Mouse (Mus musculus): ENCODE data around the gene Mettl26.

The Mettl26 gene

GRCm38 (mm10) chr17:25837076-25837410 lies 37.8 kb upstream of the Mettl26 start, which contains the start of gene Rhbdl1:
Gene Rhbdl1, minus strand, starts transcription at chr17:25837295.
- peak in 1 of 2 experiments; percentile 62 for DNase-seq (ENCODE audit: low spot score in 2 of 2)

- no peak for DNase-seq (ENCODE audit: low spot score in 2 of 2)
Measured at GRCm38 (mm10) chr17:25837533-25837932, 37.3 kb upstream of the Mettl26 start.

- no peak for DNase-seq (ENCODE audit: low spot score in 2 of 2)
Measured at GRCm38 (mm10) chr17:25838904-25839303, 36.0 kb upstream of the Mettl26 start.

GRCm38 (mm10) chr17:25839455-25840235 lies 35.2 kb upstream of the Mettl26 start:
- DNase-seq (ENCODE audit: low spot score in 2 of 2) = no peak

GRCm38 (mm10) chr17:25840519-25840918 lies 34.4 kb upstream of the Mettl26 start:
- no peak for DNase-seq (ENCODE audit: low spot score in 2 of 2)

- DNase-seq (ENCODE audit: low spot score in 2 of 2) = no peak
Measured at GRCm38 (mm10) chr17:25841117-25841880, 33.6 kb upstream of the Mettl26 start, which contains the start of gene Gm20683. Gene Gm20683, minus strand, starts transcription at chr17:25841763.

- no peak for DNase-seq (ENCODE audit: low spot score in 2 of 2)
Measured at GRCm38 (mm10) chr17:25842509-25842908, 32.4 kb upstream of the Mettl26 start.

GRCm38 (mm10) chr17:25843122-25843521 lies 31.8 kb upstream of the Mettl26 start:
- DNase-seq (ENCODE audit: low spot score in 2 of 2) = no peak

- DNase-seq (ENCODE audit: low spot score in 2 of 2) = no peak
Measured at GRCm38 (mm10) chr17:25843636-25844395, 31.1 kb upstream of the Mettl26 start.

GRCm38 (mm10) chr17:25844396-25844901 lies 30.4 kb upstream of the Mettl26 start, which contains the start of gene Rhot2:
Gene Rhot2, minus strand, starts transcription at chr17:25844851.
- DNase-seq (ENCODE audit: low spot score in 2 of 2) = peak; percentile 86 to 97

GRCm38 (mm10) chr17:25860229-25860628 lies 14.6 kb upstream of the Mettl26 start:
- no peak for DNase-seq (ENCODE audit: low spot score in 2 of 2)

- DNase-seq (ENCODE audit: low spot score in 2 of 2) = peak; percentile 81 to 92
Measured at GRCm38 (mm10) chr17:25860832-25861703, 13.8 kb upstream of the Mettl26 start, which contains the start of gene Wdr90. Gene Wdr90, minus strand, starts transcription at chr17:25861501.

GRCm38 (mm10) chr17:25861704-25862612 lies 12.9 kb upstream of the Mettl26 start:
- no peak for DNase-seq (ENCODE audit: low spot score in 2 of 2)

GRCm38 (mm10) chr17:25863681-25864080 lies 11.2 kb upstream of the Mettl26 start:
- DNase-seq (ENCODE audit: low spot score in 2 of 2) = no peak

GRCm38 (mm10) chr17:25864311-25864710 lies 10.6 kb upstream of the Mettl26 start:
- no peak for DNase-seq (ENCODE audit: low spot score in 2 of 2)

- DNase-seq (ENCODE audit: low spot score in 2 of 2) = no peak
Measured at GRCm38 (mm10) chr17:25865288-25865687, 9.6 kb upstream of the Mettl26 start.

GRCm38 (mm10) chr17:25866172-25866571 lies 8.7 kb upstream of the Mettl26 start:
- DNase-seq (ENCODE audit: low spot score in 2 of 2) = no peak

GRCm38 (mm10) chr17:25867509-25867835 lies 7.4 kb upstream of the Mettl26 start:
- no peak for DNase-seq (ENCODE audit: low spot score in 2 of 2)

GRCm38 (mm10) chr17:25867836-25868600 lies 6.9 kb upstream of the Mettl26 start:
- peak in 1 of 2 experiments; percentile 44 for DNase-seq (ENCODE audit: low spot score in 2 of 2)
